Mouse (Mus musculus) right cerebral cortex, adult 2 months (tissue): ENCODE measurements at regions not wholly inside any gene's neighbourhood (a gene's known extent, or its start where the extent isn't known, plus 50 kb on each side); places are given as distances from the start of the nearest gene placed in this dataset.

Experiments
- DNase-seq, 2 experiments: peaks; one replicate each; pipeline ENCODE4 v3.0.0; 2021 to 2022; ENCODE audit warnings: low spot score in 2 of 2

- DNase-seq: no peak
These were observed 375.0 kb downstream of the Cdh26 start for GRCm38 (mm10) chr2:178805283-178805682.

GRCm38 (mm10) chr2:178821552-178821951, 391.2 kb downstream of the Cdh26 start:
- no peak for DNase-seq

- DNase-seq: no peak
These were observed 400.0 kb downstream of the Cdh26 start for GRCm38 (mm10) chr2:178830313-178830712.

GRCm38 (mm10) chr2:178834986-178835385, 404.7 kb downstream of the Cdh26 start:
- DNase-seq: peak; percentile 35 to 38

- no peak for DNase-seq
These were observed 408.2 kb downstream of the Cdh26 start for GRCm38 (mm10) chr2:178838571-178838970.

GRCm38 (mm10) chr2:178840975-178841374, 410.6 kb downstream of the Cdh26 start:
- DNase-seq: no peak

- DNase-seq: no peak
These were observed 412.3 kb downstream of the Cdh26 start for GRCm38 (mm10) chr2:178842595-178842994.

GRCm38 (mm10) chr2:178843458-178843857, 413.1 kb downstream of the Cdh26 start:
- DNase-seq: no peak

GRCm38 (mm10) chr2:178844561-178844960, 414.2 kb downstream of the Cdh26 start:
- DNase-seq: no peak

- DNase-seq: no peak
These were observed 420.0 kb downstream of the Cdh26 start for GRCm38 (mm10) chr2:178850320-178850719.

GRCm38 (mm10) chr2:178850769-178851168, 420.4 kb downstream of the Cdh26 start:
- no peak for DNase-seq

- DNase-seq: no peak
These were observed 423.7 kb downstream of the Cdh26 start for GRCm38 (mm10) chr2:178854012-178854411.

- no peak for DNase-seq
These were observed 424.4 kb downstream of the Cdh26 start for GRCm38 (mm10) chr2:178854760-178855159.

GRCm38 (mm10) chr2:178862620-178863019, 432.3 kb downstream of the Cdh26 start:
- no peak for DNase-seq

- DNase-seq: no peak
These were observed 436.8 kb downstream of the Cdh26 start for GRCm38 (mm10) chr2:178867086-178867485.

- DNase-seq: no peak
These were observed 438.8 kb downstream of the Cdh26 start for GRCm38 (mm10) chr2:178869160-178869559.

- DNase-seq: no peak
These were observed 448.1 kb downstream of the Cdh26 start for GRCm38 (mm10) chr2:178878436-178878835.

GRCm38 (mm10) chr2:178885686-178886085, 455.4 kb downstream of the Cdh26 start:
- peak; percentile 28 to 29 for DNase-seq

GRCm38 (mm10) chr2:178888704-178889103, 458.4 kb downstream of the Cdh26 start:
- no peak for DNase-seq

- DNase-seq: no peak
These were observed 472.1 kb downstream of the Cdh26 start for GRCm38 (mm10) chr2:178902397-178902796.

- DNase-seq: no peak
These were observed 479.0 kb downstream of the Cdh26 start for GRCm38 (mm10) chr2:178909325-178909724.

GRCm38 (mm10) chr2:178911646-178912045, 481.3 kb downstream of the Cdh26 start:
- no peak for DNase-seq

GRCm38 (mm10) chr2:178916316-178917033, 486.1 kb downstream of the Cdh26 start:
- DNase-seq: no peak
